Mouse (Mus musculus): ENCODE results near the gene Fam92b. TPM values are rescaled to one million over a fixed set of nuclear protein-coding genes. Genes with fewer than 3 reads are reported as not detected.

Fam92b gene
- polyA plus RNA-seq, 1 experiment from 2014 or later = 1.5 TPM

DNA sequence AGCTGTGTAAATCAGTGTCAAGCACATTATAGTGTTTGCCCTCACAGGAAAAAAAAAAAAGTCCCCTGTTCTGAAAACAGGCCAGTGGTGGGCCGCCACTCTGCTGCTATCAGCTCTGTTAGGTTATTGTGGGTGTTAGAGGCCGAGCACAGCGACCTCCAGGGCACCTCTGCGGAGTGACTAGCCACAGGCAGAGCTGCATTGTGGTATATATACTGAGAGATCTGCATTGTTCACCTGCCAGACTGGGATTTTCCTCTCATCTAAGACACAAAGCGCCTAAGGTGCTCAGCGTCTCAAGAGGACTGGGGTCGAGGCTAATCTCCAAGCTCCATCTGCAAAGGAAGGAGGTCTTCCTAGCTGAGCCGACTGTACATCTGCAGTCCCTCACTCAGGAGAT is 13.9 kb downstream of the Fam92b start:
- Histone ChIP-seq H3K4me2 (ENCODE audit: low read depth, low read length) (no peak overlapping the region), H3K9me3 (replicated peaks; ENCODE audit: control insufficient read depth, low read length) (no peaks in the 10 kb centered on the region), H3K9ac (replicated peaks; ENCODE audit: low read length) (no peak overlapping the region), H3K4me1 (ENCODE audit: control insufficient read depth, insufficient read depth, low read length) (no peaks in the 10 kb centered on the region), H3K27ac (replicated peaks; ENCODE audit: low read depth, low read length) (no peak overlapping the region), H3K36me3 (replicated peaks; ENCODE audit: control insufficient read depth, insufficient read depth, low read depth, low read length) (no peaks in the 10 kb centered on the region), H3K27me3 (ENCODE audit: control insufficient read depth, insufficient read depth, low read length) (no peaks in the 10 kb centered on the region), H3K4me3 (ENCODE audit: low read depth, low read length) (no peak overlapping the region)
- ATAC-seq (replicated peaks; ENCODE audit: insufficient number of reproducible peaks, low FRiP score, low TSS enrichment, low read depth) (no peak), DNase-seq (ENCODE audit: low spot score) (no peak)
- WGBS = 73% methylated on average over 8 of the region's 8 CpGs

DNA sequence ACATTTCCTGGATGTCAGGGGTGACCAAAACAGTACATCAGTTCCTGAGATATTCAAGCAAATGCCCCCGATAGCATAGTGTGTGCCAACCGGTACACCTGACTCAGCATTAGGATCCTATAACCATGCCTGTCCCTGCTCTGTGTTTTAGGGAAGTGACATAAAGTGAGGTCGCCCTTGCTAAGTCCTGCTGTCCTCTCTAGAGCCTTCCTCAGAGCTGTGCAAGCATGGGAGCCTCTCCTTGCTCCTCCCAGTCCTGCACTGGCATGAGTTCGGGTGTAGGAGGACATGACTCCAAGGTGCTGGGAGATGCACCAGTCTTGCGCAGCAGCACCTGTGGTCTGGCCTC is 14.9 kb downstream of the Fam92b start:
- H3K36me3 ChIP-seq (replicated peaks; ENCODE audit: control insufficient read depth, insufficient read depth, low read depth, low read length) = no peaks in the 10 kb centered on the region
- no peak for DNase-seq (ENCODE audit: low spot score)
- H3K4me2 ChIP-seq (ENCODE audit: low read depth, low read length) = no peak overlapping the region
- H3K9ac ChIP-seq (replicated peaks; ENCODE audit: low read length) = no peak overlapping the region
- H3K9me3 ChIP-seq (replicated peaks; ENCODE audit: control insufficient read depth, low read length) = no peaks in the 10 kb centered on the region
- ATAC-seq (replicated peaks; ENCODE audit: insufficient number of reproducible peaks, low FRiP score, low TSS enrichment, low read depth) = no peak
- WGBS = 83% methylated on average over 5 of the region's 5 CpGs
- no peak overlapping the region for H3K4me3 ChIP-seq (ENCODE audit: low read depth, low read length)
- no peak overlapping the region for H3K27ac ChIP-seq (replicated peaks; ENCODE audit: low read depth, low read length)
- no peaks in the 10 kb centered on the region for H3K4me1 ChIP-seq (ENCODE audit: control insufficient read depth, insufficient read depth, low read length)
- no peaks in the 10 kb centered on the region for H3K27me3 ChIP-seq (ENCODE audit: control insufficient read depth, insufficient read depth, low read length)

- no peak for ATAC-seq (replicated peaks; ENCODE audit: insufficient number of reproducible peaks, low FRiP score, low TSS enrichment, low read depth)
- no peaks in the 10 kb centered on the region for H3K36me3 ChIP-seq (replicated peaks; ENCODE audit: control insufficient read depth, insufficient read depth, low read depth, low read length)
- 76% methylated on average over 16 of the region's 16 CpGs for WGBS
- no peaks in the 10 kb centered on the region for H3K9me3 ChIP-seq (replicated peaks; ENCODE audit: control insufficient read depth, low read length)
- H3K27me3 ChIP-seq (ENCODE audit: control insufficient read depth, insufficient read depth, low read length) = no peaks in the 10 kb centered on the region
- H3K27ac ChIP-seq (replicated peaks; ENCODE audit: low read depth, low read length) = no peak overlapping the region
- H3K9ac ChIP-seq (replicated peaks; ENCODE audit: low read length) = no peak overlapping the region
- no peak overlapping the region for H3K4me3 ChIP-seq (ENCODE audit: low read depth, low read length)
- H3K4me1 ChIP-seq (ENCODE audit: control insufficient read depth, insufficient read depth, low read length) = no peaks in the 10 kb centered on the region
- no peak for DNase-seq (ENCODE audit: low spot score)
- H3K4me2 ChIP-seq (ENCODE audit: low read depth, low read length) = no peak overlapping the region
Observed at GRCm38 (mm10) chr8:120161658-120162403, 15.4 kb downstream of the Fam92b start.

- Histone ChIP-seq H3K4me1 (ENCODE audit: control insufficient read depth, insufficient read depth, low read length) (no peaks in the 10 kb centered on the region), H3K4me3 (ENCODE audit: low read depth, low read length) (no peak overlapping the region), H3K27me3 (ENCODE audit: control insufficient read depth, insufficient read depth, low read length) (no peaks in the 10 kb centered on the region), H3K27ac (replicated peaks; ENCODE audit: low read depth, low read length) (no peak overlapping the region), H3K36me3 (replicated peaks; ENCODE audit: control insufficient read depth, insufficient read depth, low read depth, low read length) (no peaks in the 10 kb centered on the region), H3K9ac (replicated peaks; ENCODE audit: low read length) (no peak overlapping the region), H3K9me3 (replicated peaks; ENCODE audit: control insufficient read depth, low read length) (no peaks in the 10 kb centered on the region), H3K4me2 (ENCODE audit: low read depth, low read length) (no peak overlapping the region)
- no peak for ATAC-seq (replicated peaks; ENCODE audit: insufficient number of reproducible peaks, low FRiP score, low TSS enrichment, low read depth)
- 78% methylated on average over 8 of the region's 8 CpGs for WGBS
- DNase-seq (ENCODE audit: low spot score) = no peak
Observed at GRCm38 (mm10) chr8:120160366-120160765, 16.9 kb downstream of the Fam92b start.

DNA sequence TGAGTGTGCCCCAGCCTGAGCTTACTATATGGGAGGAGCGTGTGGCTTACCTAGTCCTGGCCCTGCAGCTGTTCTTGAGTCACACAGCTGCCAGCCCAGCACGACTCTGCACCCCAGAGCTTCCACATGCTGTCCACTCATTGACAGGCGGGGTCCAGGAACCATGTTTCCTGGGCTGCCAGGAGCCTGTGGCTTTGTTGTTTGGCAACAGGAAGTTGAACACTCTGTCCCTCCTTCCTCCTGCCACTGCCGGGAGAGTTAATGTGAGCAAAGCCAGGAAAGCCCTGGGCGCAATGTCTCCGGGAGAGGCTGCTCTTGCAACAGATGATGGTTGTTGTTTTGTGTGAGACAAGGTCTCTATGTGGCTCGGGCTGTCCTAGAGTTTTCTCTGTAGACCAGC is 24.6 kb downstream of the Fam92b start:
- no peak for DNase-seq (ENCODE audit: low spot score)
- 55% methylated on average over 7 of the region's 7 CpGs for WGBS
- no peak overlapping the region for H3K9ac ChIP-seq (replicated peaks; ENCODE audit: low read length)
- H3K9me3 ChIP-seq (replicated peaks; ENCODE audit: control insufficient read depth, low read length) = no peaks in the 10 kb centered on the region
- no peak overlapping the region for H3K27ac ChIP-seq (replicated peaks; ENCODE audit: low read depth, low read length)
- no peak for ATAC-seq (replicated peaks; ENCODE audit: insufficient number of reproducible peaks, low FRiP score, low TSS enrichment, low read depth)
- H3K36me3 ChIP-seq (replicated peaks; ENCODE audit: control insufficient read depth, insufficient read depth, low read depth, low read length) = no peaks in the 10 kb centered on the region
- no peak overlapping the region for H3K4me2 ChIP-seq (ENCODE audit: low read depth, low read length)
- no peaks in the 10 kb centered on the region for H3K27me3 ChIP-seq (ENCODE audit: control insufficient read depth, insufficient read depth, low read length)
- no peak overlapping the region for H3K4me3 ChIP-seq (ENCODE audit: low read depth, low read length)
- no peaks in the 10 kb centered on the region; the same call in 1 of the 2 replicates for H3K4me1 ChIP-seq (ENCODE audit: control insufficient read depth, insufficient read depth, low read length)

DNA sequence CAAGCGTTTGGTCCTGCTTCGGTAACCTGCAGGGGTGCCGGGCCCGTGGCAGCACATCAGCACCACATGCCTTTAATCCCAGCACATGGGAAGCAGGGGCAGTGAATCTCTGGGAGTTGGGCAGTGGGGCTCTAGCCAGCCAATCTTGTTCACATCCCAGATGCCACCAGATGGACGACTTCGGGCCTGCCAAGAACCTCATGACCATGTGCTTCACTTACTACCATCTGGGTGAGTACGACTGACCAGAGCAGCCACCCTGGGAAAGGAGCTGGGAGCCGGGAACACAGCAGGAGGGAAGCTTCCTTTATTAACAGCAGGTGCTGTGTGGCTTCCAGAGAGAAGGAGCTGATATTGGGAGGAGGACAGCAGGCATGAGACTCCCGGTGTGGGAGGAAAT is 26.1 kb downstream of the Fam92b start:
- no peak for ATAC-seq (replicated peaks; ENCODE audit: insufficient number of reproducible peaks, low FRiP score, low TSS enrichment, low read depth)
- Histone ChIP-seq H3K9ac (replicated peaks; ENCODE audit: low read length) (no peak overlapping the region), H3K4me1 (ENCODE audit: control insufficient read depth, insufficient read depth, low read length) (no peaks in the 10 kb centered on the region; the same call in 1 of the 2 replicates), H3K27ac (replicated peaks; ENCODE audit: low read depth, low read length) (no peak overlapping the region), H3K9me3 (replicated peaks; ENCODE audit: control insufficient read depth, low read length) (no peaks in the 10 kb centered on the region), H3K27me3 (ENCODE audit: control insufficient read depth, insufficient read depth, low read length) (no peaks in the 10 kb centered on the region), H3K4me2 (ENCODE audit: low read depth, low read length) (no peak overlapping the region), H3K4me3 (ENCODE audit: low read depth, low read length) (no peak overlapping the region), H3K36me3 (replicated peaks; ENCODE audit: control insufficient read depth, insufficient read depth, low read depth, low read length) (no peaks in the 10 kb centered on the region)
- 60% methylated on average over 9 of the region's 9 CpGs for WGBS
- DNase-seq (ENCODE audit: low spot score) = no peak

DNA sequence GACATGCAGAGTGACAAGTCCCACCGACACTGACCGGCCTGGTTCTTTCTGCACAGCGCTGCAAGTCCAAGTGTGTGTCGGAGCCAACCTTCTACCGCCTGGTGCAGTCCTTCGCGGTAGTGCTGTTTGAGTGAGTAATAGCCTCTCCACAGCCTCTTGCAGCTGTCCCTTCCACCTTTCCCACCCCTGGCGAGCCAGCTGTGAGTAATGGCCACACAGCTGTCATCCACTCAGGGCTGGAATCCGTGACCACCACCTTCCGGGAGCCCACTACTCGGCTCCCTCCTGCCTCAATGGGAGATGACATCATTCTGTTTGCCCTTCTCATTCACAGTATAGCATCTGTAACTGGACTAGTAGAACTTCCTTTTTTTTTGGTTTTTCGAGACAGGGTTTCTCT is 27.2 kb downstream of the Fam92b start:
- H3K27me3 ChIP-seq (ENCODE audit: control insufficient read depth, insufficient read depth, low read length) = no peaks in the 10 kb centered on the region
- H3K9ac ChIP-seq (replicated peaks; ENCODE audit: low read length) = no peak overlapping the region
- no peaks in the 10 kb centered on the region for H3K9me3 ChIP-seq (replicated peaks; ENCODE audit: control insufficient read depth, low read length)
- WGBS = 82% methylated on average over 12 of the region's 12 CpGs
- H3K4me3 ChIP-seq (ENCODE audit: low read depth, low read length) = no peak overlapping the region
- H3K36me3 ChIP-seq (replicated peaks; ENCODE audit: control insufficient read depth, insufficient read depth, low read depth, low read length) = no peaks in the 10 kb centered on the region
- ATAC-seq (replicated peaks; ENCODE audit: insufficient number of reproducible peaks, low FRiP score, low TSS enrichment, low read depth) (no peak), DNase-seq (ENCODE audit: low spot score) (no peak)
- no peak overlapping the region for H3K4me2 ChIP-seq (ENCODE audit: low read depth, low read length)
- H3K4me1 ChIP-seq (ENCODE audit: control insufficient read depth, insufficient read depth, low read length) = no peaks in the 10 kb centered on the region; the same call in 1 of the 2 replicates
- no peak overlapping the region for H3K27ac ChIP-seq (replicated peaks; ENCODE audit: low read depth, low read length)

- DNase-seq (ENCODE audit: low spot score) (no peak), ATAC-seq (replicated peaks; ENCODE audit: insufficient number of reproducible peaks, low FRiP score, low TSS enrichment, low read depth) (no peak)
- Histone ChIP-seq H3K36me3 (replicated peaks; ENCODE audit: control insufficient read depth, insufficient read depth, low read depth, low read length) (no peaks in the 10 kb centered on the region), H3K9me3 (replicated peaks; ENCODE audit: control insufficient read depth, low read length) (no peaks in the 10 kb centered on the region), H3K4me1 (ENCODE audit: control insufficient read depth, insufficient read depth, low read length) (peaks cover 2% of the 10 kb centered on the region; the same call in 1 of the 2 replicates), H3K9ac (replicated peaks; ENCODE audit: low read length) (no peak overlapping the region), H3K4me2 (ENCODE audit: low read depth, low read length) (no peak overlapping the region), H3K4me3 (ENCODE audit: low read depth, low read length) (no peak overlapping the region), H3K27ac (replicated peaks; ENCODE audit: low read depth, low read length) (no peak overlapping the region), H3K27me3 (ENCODE audit: control insufficient read depth, insufficient read depth, low read length) (no peaks in the 10 kb centered on the region)
- WGBS = 72% methylated on average over 1 of the region's 1 CpGs
Observed at GRCm38 (mm10) chr8:120146051-120146450, 31.2 kb downstream of the Fam92b start.
